Mouse (Mus musculus): ENCODE data around the gene I830077J02Rik. TPM values are rescaled to one million over a fixed set of nuclear protein-coding genes. Genes with fewer than 3 reads are reported as not detected.

Gene I830077J02Rik
- polyA plus RNA-seq, 1 experiment: 41.9 TPM

DNA sequence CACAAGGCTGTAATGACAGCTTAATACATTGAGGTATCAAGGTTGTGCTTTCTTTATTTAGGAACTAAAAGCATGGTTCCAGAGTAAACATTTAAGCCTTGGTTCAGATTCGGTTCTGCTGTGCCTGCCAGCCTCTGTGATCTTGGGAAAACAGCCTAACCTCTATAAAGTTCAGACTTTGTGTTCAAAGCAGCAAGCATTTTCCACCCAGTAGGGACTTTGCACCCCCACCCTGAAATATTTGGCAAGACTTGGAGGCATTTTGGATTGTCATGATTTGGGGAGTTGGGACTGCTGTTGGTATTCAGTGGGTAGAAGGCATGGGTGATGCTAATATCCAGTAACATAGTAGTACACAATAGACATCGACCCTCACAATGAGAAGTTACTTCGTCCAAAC is 43.5 kb downstream of the I830077J02Rik start:
- H3K4me1 ChIP-seq: peaks cover 61% of the 10 kb centered on the region
- TF ChIP-seq GATA1 (IDR thresholded peaks at IDR 0.05; ENCODE audit: borderline replicate concordance, low read length) (no peak), FLI1 (IDR thresholded peaks at IDR 0.05; ENCODE audit: low read length) (no peak)
- peaks cover 12% of the 10 kb centered on the region for H3K36me3 ChIP-seq (replicated peaks; ENCODE audit: low read length)
- H3K27me3 ChIP-seq (replicated peaks): no peaks in the 10 kb centered on the region
- H3K4me3 ChIP-seq (replicated peaks): no peak overlapping the region
- H3K9me3 ChIP-seq: no peaks in the 10 kb centered on the region

- no peaks in the 10 kb centered on the region for H3K9me3 ChIP-seq
- TF ChIP-seq GATA1 (IDR thresholded peaks at IDR 0.05; ENCODE audit: borderline replicate concordance, low read length): no peak
- TF ChIP-seq FLI1 (IDR thresholded peaks at IDR 0.05; ENCODE audit: low read length): no peak
- peaks cover 47% of the 10 kb centered on the region for H3K4me1 ChIP-seq
- H3K4me3 ChIP-seq (replicated peaks): no peak overlapping the region
- H3K36me3 ChIP-seq (replicated peaks; ENCODE audit: low read length): peaks cover 31% of the 10 kb centered on the region
- no peaks in the 10 kb centered on the region for H3K27me3 ChIP-seq (replicated peaks)
Measured at GRCm38 (mm10) chr3:105883111-105883510, 49.4 kb downstream of the I830077J02Rik start.

DNA sequence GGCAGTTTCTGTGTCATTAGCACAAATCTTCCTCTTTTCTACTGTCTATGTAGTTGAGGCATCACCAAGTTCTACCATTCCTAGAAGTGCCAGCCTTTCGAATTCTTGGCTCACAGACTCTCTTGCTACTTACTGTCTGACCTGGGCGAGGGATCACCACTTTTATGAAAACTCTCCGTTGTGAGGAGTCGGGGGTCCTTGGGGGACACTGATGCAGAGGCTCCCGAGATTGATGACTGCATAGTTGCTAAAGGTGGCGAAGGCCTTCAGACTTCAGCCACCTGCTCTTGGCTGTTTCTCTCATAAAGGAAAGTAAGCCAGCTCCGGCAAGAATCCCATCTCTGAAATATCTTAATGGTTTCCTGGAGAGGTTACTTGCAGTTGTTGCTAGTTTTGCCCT is 50.4 kb downstream of the I830077J02Rik start:
- Histone ChIP-seq H3K36me3 (replicated peaks; ENCODE audit: low read length) (peaks cover 34% of the 10 kb centered on the region), H3K4me3 (replicated peaks) (no peak overlapping the region), H3K27me3 (replicated peaks) (no peaks in the 10 kb centered on the region), H3K9me3 (no peaks in the 10 kb centered on the region), H3K4me1 (peaks cover 57% of the 10 kb centered on the region)
- TF ChIP-seq GATA1 (IDR thresholded peaks at IDR 0.05; ENCODE audit: borderline replicate concordance, low read length): no peak
- TF ChIP-seq FLI1 (IDR thresholded peaks at IDR 0.05; ENCODE audit: low read length): no peak

GRCm38 (mm10) chr3:105880419-105880818 is 52.0 kb downstream of the I830077J02Rik start:
- H3K36me3 ChIP-seq (replicated peaks; ENCODE audit: low read length): peaks cover 31% of the 10 kb centered on the region
- no peak for TF ChIP-seq FLI1 (IDR thresholded peaks at IDR 0.05; ENCODE audit: low read length)
- no peak for TF ChIP-seq GATA1 (IDR thresholded peaks at IDR 0.05; ENCODE audit: borderline replicate concordance, low read length)
- peaks cover 74% of the 10 kb centered on the region for H3K4me1 ChIP-seq
- H3K4me3 ChIP-seq (replicated peaks): no peak overlapping the region
- H3K27me3 ChIP-seq (replicated peaks): no peaks in the 10 kb centered on the region
- no peaks in the 10 kb centered on the region for H3K9me3 ChIP-seq

GRCm38 (mm10) chr3:105878751-105879150 is 53.7 kb downstream of the I830077J02Rik start:
- Histone ChIP-seq H3K27me3 (replicated peaks) (no peaks in the 10 kb centered on the region), H3K36me3 (replicated peaks; ENCODE audit: low read length) (peaks cover 37% of the 10 kb centered on the region), H3K4me1 (peaks cover 78% of the 10 kb centered on the region), H3K9me3 (no peaks in the 10 kb centered on the region), H3K4me3 (replicated peaks) (no peak overlapping the region)
- TF ChIP-seq GATA1 (IDR thresholded peaks at IDR 0.05; ENCODE audit: borderline replicate concordance, low read length) (no peak), FLI1 (IDR thresholded peaks at IDR 0.05; ENCODE audit: low read length) (no peak)

GRCm38 (mm10) chr3:105877919-105878318 is 54.5 kb downstream of the I830077J02Rik start:
- no peak for TF ChIP-seq FLI1 (IDR thresholded peaks at IDR 0.05; ENCODE audit: low read length)
- TF ChIP-seq GATA1 (IDR thresholded peaks at IDR 0.05; ENCODE audit: borderline replicate concordance, low read length): no peak
- Histone ChIP-seq H3K4me1 (peaks cover 75% of the 10 kb centered on the region), H3K27me3 (replicated peaks) (no peaks in the 10 kb centered on the region), H3K4me3 (replicated peaks) (peak overlapping the region; percentile 33), H3K9me3 (no peaks in the 10 kb centered on the region), H3K36me3 (replicated peaks; ENCODE audit: low read length) (peaks cover 31% of the 10 kb centered on the region)

- TF ChIP-seq GATA1 (IDR thresholded peaks at IDR 0.05; ENCODE audit: borderline replicate concordance, low read length): no peak
- TF ChIP-seq FLI1 (IDR thresholded peaks at IDR 0.05; ENCODE audit: low read length): no peak
Measured at GRCm38 (mm10) chr3:105877252-105877803, 55.1 kb downstream of the I830077J02Rik start.

DNA sequence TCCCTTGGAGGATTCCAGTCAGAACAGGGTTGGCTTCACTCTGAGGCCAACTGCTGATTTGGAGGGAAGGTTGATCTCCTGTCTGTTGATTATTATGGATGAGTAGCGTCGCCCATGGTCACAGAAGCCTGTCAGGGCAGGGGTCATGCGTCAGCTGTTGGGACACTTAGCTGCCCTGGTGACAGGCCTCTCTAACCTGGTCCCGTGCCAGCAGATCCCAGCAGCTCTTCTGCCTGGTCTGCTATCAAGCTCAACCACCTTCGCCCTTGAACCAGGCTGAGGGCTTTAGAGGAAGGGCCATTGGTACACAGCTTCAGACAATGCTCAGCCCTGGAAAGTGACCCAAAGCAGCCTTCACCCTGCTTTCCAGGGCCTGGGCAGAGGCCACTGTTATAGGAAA is 56.4 kb downstream of the I830077J02Rik start:
- Histone ChIP-seq H3K36me3 (replicated peaks; ENCODE audit: low read length) (peaks cover 19% of the 10 kb centered on the region), H3K4me1 (peaks cover 84% of the 10 kb centered on the region), H3K9me3 (no peaks in the 10 kb centered on the region), H3K4me3 (replicated peaks) (peak overlapping the region; percentile 33), H3K27me3 (replicated peaks) (no peaks in the 10 kb centered on the region)
- no peak for TF ChIP-seq GATA1 (IDR thresholded peaks at IDR 0.05; ENCODE audit: borderline replicate concordance, low read length)
- no peak for TF ChIP-seq FLI1 (IDR thresholded peaks at IDR 0.05; ENCODE audit: low read length)

More at GRCm38 (mm10) chr3:105877252-105877803, 55.1 kb downstream of the I830077J02Rik start:
- H3K9me3 ChIP-seq: no peaks in the 10 kb centered on the region
- H3K36me3 ChIP-seq (replicated peaks; ENCODE audit: low read length): peaks cover 30% of the 10 kb centered on the region
- no peaks in the 10 kb centered on the region for H3K27me3 ChIP-seq (replicated peaks)
- no peak overlapping the region for H3K4me3 ChIP-seq (replicated peaks)
- peaks cover 81% of the 10 kb centered on the region for H3K4me1 ChIP-seq

Other genes starting within 250 kb of the I830077J02Rik start
- 2.9 TPM in 1 of 2 replicates, not detected in the other for gene Ddx20, start 245.1 kb downstream of the I830077J02Rik start, polyA plus RNA-seq (2012; ENCODE audit: insufficient read depth, low replicate concordance)
- gene Inka2, start 228.1 kb downstream of the I830077J02Rik start, polyA plus RNA-seq (2012; ENCODE audit: insufficient read depth, low replicate concordance): 4.4 and 6.7 TPM in 2 replicates
- 3.2 and 38.3 TPM in 2 replicates for gene Rap1a, start 131.3 kb downstream of the I830077J02Rik start, polyA plus RNA-seq (2012; ENCODE audit: insufficient read depth, low replicate concordance)
- 0.19 TPM in 1 of 2 replicates, not detected in the other for gene Adora3, start 61.8 kb downstream of the I830077J02Rik start, polyA plus RNA-seq (2012; ENCODE audit: insufficient read depth, low replicate concordance)
- gene Tmigd3, start 61.8 kb downstream of the I830077J02Rik start, polyA plus RNA-seq (2012; ENCODE audit: insufficient read depth, low replicate concordance): not detected in 2 replicates
- gene Wdr77, start 26.7 kb upstream of the I830077J02Rik start, polyA plus RNA-seq (2012; ENCODE audit: insufficient read depth, low replicate concordance): 39.6 and 78.6 TPM in 2 replicates
- 260 and 290 TPM in 2 replicates for gene Atp5f1, start 27.4 kb upstream of the I830077J02Rik start, polyA plus RNA-seq (2012; ENCODE audit: insufficient read depth, low replicate concordance)
- not detected in 2 replicates for gene Ovgp1, start 41.0 kb upstream of the I830077J02Rik start, polyA plus RNA-seq (2012; ENCODE audit: insufficient read depth, low replicate concordance)
- not detected in 2 replicates for gene Pifo, start 82.0 kb upstream of the I830077J02Rik start, polyA plus RNA-seq (2012; ENCODE audit: insufficient read depth, low replicate concordance)
- gene Chil5, start 100.2 kb upstream of the I830077J02Rik start, polyA plus RNA-seq (2012; ENCODE audit: insufficient read depth, low replicate concordance): 1.0 TPM in 1 of 2 replicates, not detected in the other
- not detected in 2 replicates for gene Chia1, start 180.6 kb upstream of the I830077J02Rik start, polyA plus RNA-seq (2012; ENCODE audit: insufficient read depth, low replicate concordance)
- gene Chil3, start 234.9 kb upstream of the I830077J02Rik start, polyA plus RNA-seq (2012; ENCODE audit: insufficient read depth, low replicate concordance): 0.43 TPM in 1 of 2 replicates, not detected in the other

Measured in megakaryocyte, embryonic 14.5 days (primary cell).